Mouse (Mus musculus): ENCODE results near the gene Gm45021. TPM values are rescaled to one million over a fixed set of nuclear protein-coding genes. Genes with fewer than 3 reads are reported as not detected.

The Gm45021 gene
- polyA plus RNA-seq, 1 experiment from 2014 or later: not detected

GRCm38 (mm10) chr6:48552918-48553317 lies 36.5 kb upstream of the Gm45021 start:
- Histone ChIP-seq H3K9me3 (ENCODE audit: control insufficient read depth, low read length) (no peaks in the 10 kb centered on the region), H3K9ac (replicated peaks; ENCODE audit: low read depth, low read length) (no peak overlapping the region), H3K4me3 (replicated peaks; ENCODE audit: low read length) (no peak overlapping the region), H3K27me3 (replicated peaks; ENCODE audit: control insufficient read depth, insufficient read depth, low read length) (no peaks in the 10 kb centered on the region), H3K36me3 (ENCODE audit: control insufficient read depth, insufficient read depth) (no peaks in the 10 kb centered on the region; the same call in 1 of the 2 replicates), H3K4me1 (replicated peaks; ENCODE audit: control insufficient read depth, insufficient read depth, low read length) (peaks cover 12% of the 10 kb centered on the region), H3K27ac (ENCODE audit: low read length) (no peak overlapping the region), H3K4me2 (ENCODE audit: low read length) (no peak overlapping the region)
- 70% methylated on average over 4 of the region's 4 CpGs for WGBS
- no peak for ATAC-seq

DNA sequence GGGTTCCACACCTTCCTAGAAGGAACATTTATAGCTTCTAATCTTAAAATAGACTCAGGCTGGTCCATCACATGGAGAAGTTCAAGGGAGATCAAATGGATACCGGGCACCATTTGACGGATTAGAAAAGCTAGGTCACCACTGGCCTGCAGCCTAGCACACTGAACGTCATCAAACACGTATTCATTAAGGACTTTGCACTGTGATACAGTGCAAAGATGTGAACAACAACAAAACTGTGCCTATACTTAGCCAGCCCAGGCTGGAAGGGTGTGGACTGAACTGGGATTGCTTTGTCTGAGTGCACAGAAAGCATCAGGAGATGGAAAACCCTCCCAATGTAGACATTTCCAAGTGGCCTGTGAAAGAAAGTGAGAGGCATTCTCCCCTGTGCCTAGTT lies 35.6 kb upstream of the Gm45021 start:
- Histone ChIP-seq H3K27me3 (replicated peaks; ENCODE audit: control insufficient read depth, insufficient read depth, low read length) (no peaks in the 10 kb centered on the region), H3K9ac (replicated peaks; ENCODE audit: low read depth, low read length) (peak overlapping the region; percentile 81), H3K4me2 (ENCODE audit: low read length) (peak overlapping the region; percentile 77), H3K4me3 (replicated peaks; ENCODE audit: low read length) (peak overlapping the region; percentile 63), H3K4me1 (replicated peaks; ENCODE audit: control insufficient read depth, insufficient read depth, low read length) (peaks cover 12% of the 10 kb centered on the region), H3K36me3 (ENCODE audit: control insufficient read depth, insufficient read depth) (no peaks in the 10 kb centered on the region; the same call in 1 of the 2 replicates), H3K9me3 (ENCODE audit: control insufficient read depth, low read length) (no peaks in the 10 kb centered on the region), H3K27ac (ENCODE audit: low read length) (peak overlapping the region; percentile 99)
- 75% methylated on average over 4 of the region's 4 CpGs for WGBS
- ATAC-seq: no peak

DNA sequence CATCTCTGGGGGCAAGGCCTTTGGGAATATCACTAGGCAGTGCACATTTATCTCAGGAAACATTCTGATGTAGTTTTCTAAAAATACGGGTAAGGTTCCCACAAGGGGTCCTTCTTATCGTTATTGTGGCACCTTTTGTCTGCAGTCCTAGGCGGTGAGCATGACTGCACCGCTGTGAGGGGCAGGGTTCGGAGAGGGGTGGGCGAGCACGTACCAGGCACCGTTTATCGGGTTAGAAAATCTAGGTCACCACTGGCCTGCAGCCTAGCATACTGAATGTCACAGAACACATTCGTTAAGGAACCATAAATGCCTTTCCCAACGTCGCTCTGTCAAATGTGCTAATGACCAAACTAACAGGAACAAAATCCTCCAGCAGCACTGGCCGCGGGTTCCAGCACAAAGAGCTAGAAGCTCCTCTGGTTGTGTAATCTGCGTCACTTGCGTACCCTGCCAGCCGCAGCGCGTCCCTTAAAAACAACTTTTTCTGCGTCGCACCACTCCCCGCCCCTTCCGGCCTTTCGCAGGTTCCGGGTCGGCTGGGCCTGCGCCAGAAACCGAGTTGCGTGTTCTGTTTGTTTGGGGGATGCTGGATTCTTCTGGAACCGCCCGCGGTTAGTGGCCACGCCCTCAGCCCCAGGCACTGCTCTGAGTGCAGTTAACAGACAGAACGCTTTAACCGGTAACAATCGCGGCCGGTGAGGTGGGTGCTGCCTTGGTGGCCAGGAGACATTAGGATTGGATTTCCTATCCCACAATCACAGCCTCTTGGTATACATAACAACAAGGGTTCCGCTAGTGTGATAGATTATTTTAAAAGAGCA lies 34.9 kb upstream of the Gm45021 start, which contains the start of gene Lrrc61:
Gene Lrrc61 (plus strand): TSS at position 517 of the 824 bp plus-strand sequence.
- under 1% methylated on average over 39 of the region's 39 CpGs for WGBS
- ATAC-seq: peak; percentile 92
- Histone ChIP-seq H3K27ac (ENCODE audit: low read length) (peak within 1 kb of the TSS; percentile 99), H3K27me3 (replicated peaks; ENCODE audit: control insufficient read depth, insufficient read depth, low read length) (no peaks in the 10 kb centered on the region), H3K4me3 (replicated peaks; ENCODE audit: low read length) (peak within 1 kb of the TSS; percentile 63), H3K36me3 (ENCODE audit: control insufficient read depth, insufficient read depth) (no peaks in the 10 kb centered on the region; the same call in 1 of the 2 replicates), H3K4me2 (ENCODE audit: low read length) (peak within 1 kb of the TSS; percentile 77), H3K4me1 (replicated peaks; ENCODE audit: control insufficient read depth, insufficient read depth, low read length) (peaks cover 12% of the 10 kb centered on the region), H3K9me3 (ENCODE audit: control insufficient read depth, low read length) (no peaks in the 10 kb centered on the region), H3K9ac (replicated peaks; ENCODE audit: low read depth, low read length) (peak within 1 kb of the TSS; percentile 81)

DNA sequence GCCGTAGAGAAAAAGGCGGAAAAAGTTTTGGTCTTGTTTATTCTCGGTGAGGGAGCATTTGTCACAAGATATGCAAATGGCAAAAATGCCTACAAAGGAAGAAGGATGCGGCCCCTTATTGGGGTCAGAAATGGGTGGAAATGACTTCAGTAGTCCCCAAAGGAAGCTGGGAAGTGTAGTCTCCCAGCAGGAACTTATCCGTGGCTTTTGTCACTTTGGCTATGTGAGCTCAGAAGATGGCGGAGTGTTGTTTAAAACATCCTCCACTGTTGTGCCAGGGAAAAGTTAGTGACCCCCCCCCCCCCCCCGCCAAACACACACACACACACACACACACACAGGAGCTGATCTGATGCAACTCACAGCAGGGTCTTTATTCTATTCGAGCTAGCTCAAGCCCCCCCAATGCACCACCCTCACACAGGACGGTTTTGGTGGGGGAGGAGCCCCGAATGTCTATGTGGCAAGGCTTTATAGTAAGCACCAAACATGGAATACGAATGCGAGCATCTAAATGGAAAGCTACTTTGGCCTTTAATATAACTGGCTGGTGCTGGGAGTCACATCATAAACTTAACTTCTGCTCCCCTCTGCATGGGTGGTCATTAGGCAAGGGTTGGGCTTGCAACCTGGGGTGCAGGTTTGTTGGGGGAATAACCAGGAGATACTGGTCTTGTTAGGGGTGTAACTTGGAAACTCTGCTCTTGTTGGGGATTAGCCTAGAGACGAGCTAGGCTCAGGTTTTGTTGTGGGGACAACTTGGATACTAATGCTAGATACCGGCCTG lies 34.1 kb upstream of the Gm45021 start:
- WGBS: 23% methylated on average over 13 of the region's 14 CpGs
- H3K9me3 ChIP-seq (ENCODE audit: control insufficient read depth, low read length): no peaks in the 10 kb centered on the region
- H3K4me2 ChIP-seq (ENCODE audit: low read length): peak overlapping the region; percentile 77
- H3K9ac ChIP-seq (replicated peaks; ENCODE audit: low read depth, low read length): peak overlapping the region; percentile 81
- peak; percentile 91 for ATAC-seq
- peak overlapping the region; percentile 63 for H3K4me3 ChIP-seq (replicated peaks; ENCODE audit: low read length)
- peaks cover under 1% of the 10 kb centered on the region; the same call in 1 of the 2 replicates for H3K36me3 ChIP-seq (ENCODE audit: control insufficient read depth, insufficient read depth)
- H3K27me3 ChIP-seq (replicated peaks; ENCODE audit: control insufficient read depth, insufficient read depth, low read length): no peaks in the 10 kb centered on the region
- H3K27ac ChIP-seq (ENCODE audit: low read length): peak overlapping the region; percentile 99
- peaks cover 12% of the 10 kb centered on the region for H3K4me1 ChIP-seq (replicated peaks; ENCODE audit: control insufficient read depth, insufficient read depth, low read length)

DNA sequence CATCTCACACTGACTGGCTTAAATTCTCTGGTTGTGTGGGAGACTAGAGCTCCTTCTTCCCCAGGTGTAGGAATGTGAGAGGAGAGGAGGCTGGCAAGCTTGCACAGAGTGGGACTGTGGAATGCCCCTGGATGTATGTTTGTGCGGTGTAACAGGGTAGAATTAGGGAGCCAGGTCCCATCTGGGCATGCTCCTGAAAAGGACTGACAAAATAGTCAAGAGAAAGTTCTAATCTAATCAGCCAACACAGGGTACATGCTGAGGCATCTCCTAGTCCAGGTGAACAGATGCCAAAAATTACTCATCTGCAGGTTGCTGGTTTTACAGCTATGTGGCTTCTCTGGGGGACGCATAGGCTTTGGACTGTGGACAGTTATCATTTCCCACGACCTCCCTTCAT lies 33.5 kb upstream of the Gm45021 start:
- no peaks in the 10 kb centered on the region for H3K9me3 ChIP-seq (ENCODE audit: control insufficient read depth, low read length)
- peak overlapping the region; percentile 77 for H3K4me2 ChIP-seq (ENCODE audit: low read length)
- no peak overlapping the region for H3K4me3 ChIP-seq (replicated peaks; ENCODE audit: low read length)
- no peaks in the 10 kb centered on the region for H3K27me3 ChIP-seq (replicated peaks; ENCODE audit: control insufficient read depth, insufficient read depth, low read length)
- ATAC-seq: no peak
- H3K27ac ChIP-seq (ENCODE audit: low read length): no peak overlapping the region
- no peak overlapping the region for H3K9ac ChIP-seq (replicated peaks; ENCODE audit: low read depth, low read length)
- H3K4me1 ChIP-seq (replicated peaks; ENCODE audit: control insufficient read depth, insufficient read depth, low read length): peaks cover 12% of the 10 kb centered on the region
- 94% methylated on average over 3 of the region's 3 CpGs for WGBS
- peaks cover 2% of the 10 kb centered on the region; the same call in 1 of the 2 replicates for H3K36me3 ChIP-seq (ENCODE audit: control insufficient read depth, insufficient read depth)

DNA sequence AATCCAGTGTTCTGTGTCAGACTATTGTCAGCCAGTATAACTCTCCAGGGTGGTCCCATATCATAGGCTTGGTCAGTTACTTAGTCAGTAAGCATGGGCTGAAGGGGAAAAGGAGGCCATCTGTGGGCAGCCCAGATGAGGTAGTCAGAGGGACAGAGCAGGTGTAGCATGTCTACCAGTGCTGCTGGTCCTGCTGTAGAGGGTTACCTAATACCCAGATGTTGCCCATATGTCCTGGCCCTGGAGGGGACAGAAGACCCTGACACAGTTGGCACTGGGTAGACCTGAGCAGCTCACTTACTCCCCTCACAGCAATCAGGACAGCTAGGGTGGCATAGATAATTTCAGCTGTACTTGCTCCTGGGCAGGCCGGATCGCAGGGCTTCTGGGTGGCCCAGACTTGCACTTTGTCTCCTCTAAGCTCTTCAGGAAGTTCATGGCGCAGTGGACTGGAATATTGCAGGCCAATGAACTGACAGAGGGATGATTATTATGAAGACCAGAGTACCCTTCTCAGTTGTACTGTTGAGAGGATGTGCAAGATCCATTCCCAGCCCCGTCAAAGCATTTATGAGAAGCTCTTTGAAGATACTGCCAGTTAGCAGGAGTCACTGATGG lies 23.6 kb upstream of the Gm45021 start:
- Histone ChIP-seq H3K4me2 (ENCODE audit: low read length) (no peak overlapping the region), H3K9me3 (ENCODE audit: control insufficient read depth, low read length) (no peaks in the 10 kb centered on the region), H3K4me1 (replicated peaks; ENCODE audit: control insufficient read depth, insufficient read depth, low read length) (peaks cover 5% of the 10 kb centered on the region), H3K9ac (replicated peaks; ENCODE audit: low read depth, low read length) (no peak overlapping the region), H3K4me3 (replicated peaks; ENCODE audit: low read length) (no peak overlapping the region), H3K27ac (ENCODE audit: low read length) (no peak overlapping the region), H3K27me3 (replicated peaks; ENCODE audit: control insufficient read depth, insufficient read depth, low read length) (no peaks in the 10 kb centered on the region), H3K36me3 (ENCODE audit: control insufficient read depth, insufficient read depth) (no peaks in the 10 kb centered on the region)
- no peak for ATAC-seq
- 97% methylated on average over 4 of the region's 4 CpGs for WGBS

DNA sequence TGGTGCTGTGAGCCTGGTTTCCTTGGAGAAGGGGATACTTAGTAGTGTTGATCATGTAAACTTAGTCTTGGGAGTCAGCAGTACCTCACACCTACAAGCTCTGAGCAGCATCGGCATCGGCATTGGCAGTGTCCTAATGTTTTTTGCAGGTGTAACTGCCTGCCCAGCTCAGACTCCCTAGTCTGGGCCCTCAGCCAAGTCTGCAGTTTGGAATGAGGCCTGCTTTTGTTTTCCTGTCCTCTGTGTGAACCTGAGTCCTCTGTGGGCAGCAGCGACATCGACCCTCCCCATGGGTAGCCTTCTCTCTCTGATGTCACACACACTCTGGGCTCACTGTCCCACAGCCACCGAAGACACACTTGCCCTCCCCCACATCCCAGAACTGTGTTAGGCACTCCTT lies 23.1 kb upstream of the Gm45021 start:
- Histone ChIP-seq H3K27me3 (replicated peaks; ENCODE audit: control insufficient read depth, insufficient read depth, low read length) (no peaks in the 10 kb centered on the region), H3K27ac (ENCODE audit: low read length) (no peak overlapping the region), H3K36me3 (ENCODE audit: control insufficient read depth, insufficient read depth) (no peaks in the 10 kb centered on the region), H3K9me3 (ENCODE audit: control insufficient read depth, low read length) (no peaks in the 10 kb centered on the region), H3K4me1 (replicated peaks; ENCODE audit: control insufficient read depth, insufficient read depth, low read length) (peaks cover 5% of the 10 kb centered on the region), H3K4me3 (replicated peaks; ENCODE audit: low read length) (no peak overlapping the region), H3K4me2 (ENCODE audit: low read length) (no peak overlapping the region), H3K9ac (replicated peaks; ENCODE audit: low read depth, low read length) (no peak overlapping the region)
- WGBS: 26% methylated on average over 5 of the region's 5 CpGs
- ATAC-seq: no peak; the same call in 1 of the 2 replicates

DNA sequence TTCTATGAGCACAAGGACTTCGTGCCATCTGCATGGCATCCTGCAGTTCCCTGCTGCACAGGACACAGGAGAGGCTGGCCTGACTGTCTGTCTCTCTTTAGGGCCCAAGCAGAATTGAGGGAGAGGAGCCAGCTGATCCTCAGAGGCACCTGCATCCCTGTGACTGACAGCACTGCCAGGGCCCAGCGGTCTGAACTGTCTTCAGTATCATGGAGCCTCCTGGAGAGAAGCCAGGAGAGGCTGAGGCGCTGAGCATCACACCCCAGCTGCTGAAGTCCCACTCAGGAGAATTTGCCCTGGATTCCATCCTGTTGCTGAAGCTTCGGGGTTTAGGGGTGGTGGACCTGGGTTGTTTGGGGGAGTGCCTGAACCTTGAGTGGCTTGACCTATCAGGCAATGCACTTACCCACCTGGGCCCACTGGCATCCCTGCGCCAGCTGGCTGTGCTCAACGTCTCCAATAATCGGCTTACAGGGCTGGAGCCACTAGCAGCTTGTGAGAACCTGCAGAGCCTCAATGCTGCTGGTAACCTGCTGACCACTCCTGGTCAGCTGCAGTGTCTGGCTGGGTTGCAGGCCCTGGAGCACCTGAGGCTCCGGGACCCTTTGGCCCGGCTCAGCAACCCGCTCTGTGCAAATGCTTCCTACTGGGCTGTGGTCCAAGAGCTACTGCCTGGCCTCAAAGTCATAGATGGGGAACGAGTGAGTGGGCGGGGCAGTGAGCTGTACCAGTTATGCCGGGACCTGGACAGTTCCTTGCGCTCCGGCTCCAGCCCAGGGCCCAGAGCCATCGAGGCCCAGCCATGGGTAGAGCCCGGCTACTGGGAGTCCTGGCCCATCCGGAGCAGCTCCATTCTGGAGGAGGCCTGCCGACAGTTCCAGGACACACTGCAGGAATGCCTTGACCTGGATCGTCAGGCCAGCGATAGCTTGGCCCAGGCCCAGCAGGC lies 21.1 kb upstream of the Gm45021 start:
- Histone ChIP-seq H3K4me1 (replicated peaks; ENCODE audit: control insufficient read depth, insufficient read depth, low read length) (peaks cover 5% of the 10 kb centered on the region), H3K4me3 (replicated peaks; ENCODE audit: low read length) (no peak overlapping the region), H3K4me2 (ENCODE audit: low read length) (no peak overlapping the region), H3K9ac (replicated peaks; ENCODE audit: low read depth, low read length) (no peak overlapping the region), H3K27me3 (replicated peaks; ENCODE audit: control insufficient read depth, insufficient read depth, low read length) (no peaks in the 10 kb centered on the region), H3K9me3 (ENCODE audit: control insufficient read depth, low read length) (no peaks in the 10 kb centered on the region), H3K36me3 (ENCODE audit: control insufficient read depth, insufficient read depth) (no peaks in the 10 kb centered on the region), H3K27ac (ENCODE audit: low read length) (no peak overlapping the region)
- ATAC-seq: peak; percentile 37
- 73% methylated on average over 21 of the region's 21 CpGs for WGBS

Data from forebrain, embryonic 16.5 days (tissue).